Mouse (Mus musculus): ENCODE measurements at regions not wholly inside any gene's neighbourhood (a gene's known extent, or its start where the extent isn't known, plus 50 kb on each side); places are given as distances from the start of the nearest gene placed in this dataset.

GRCm38 (mm10) chr7:117153826-117154550 lies 226.8 kb upstream of the Xylt1 start:
- Histone ChIP-seq H3K4me2 (ENCODE audit: low read depth, low read length) (no peak overlapping the region), H3K4me3 (ENCODE audit: low read length) (no peak overlapping the region), H3K36me3 (ENCODE audit: insufficient read depth, low read length) (no peaks in the 10 kb centered on the region), H3K27ac (no peak overlapping the region), H3K27me3 (ENCODE audit: insufficient read depth, low read length) (no peaks in the 10 kb centered on the region), H3K9me3 (ENCODE audit: low read length) (no peaks in the 10 kb centered on the region), H3K9ac (replicated peaks; ENCODE audit: low read length) (no peak overlapping the region), H3K4me1 (ENCODE audit: insufficient read depth, low read length) (no peaks in the 10 kb centered on the region)
- TF ChIP-seq CTCF (IDR thresholded peaks at IDR 0.05; ENCODE audit: low read depth): no peak
- 85% methylated on average over 5 of the region's 5 CpGs for WGBS
- no peak for ATAC-seq
- DNase-seq (ENCODE audit: low spot score): no peak

- no peaks in the 10 kb centered on the region for H3K9me3 ChIP-seq (ENCODE audit: low read length)
- no peaks in the 10 kb centered on the region for H3K4me1 ChIP-seq (ENCODE audit: insufficient read depth, low read length)
- H3K36me3 ChIP-seq (ENCODE audit: insufficient read depth, low read length): no peaks in the 10 kb centered on the region
- ATAC-seq (no peak), DNase-seq (ENCODE audit: low spot score) (peak; percentile 16)
- TF ChIP-seq CTCF (IDR thresholded peaks at IDR 0.05; ENCODE audit: low read depth): no peak
- no peak overlapping the region for H3K4me2 ChIP-seq (ENCODE audit: low read depth, low read length)
- no peak overlapping the region for H3K9ac ChIP-seq (replicated peaks; ENCODE audit: low read length)
- no peak overlapping the region for H3K27ac ChIP-seq
- 36% methylated on average over 3 of the region's 3 CpGs for WGBS
- no peak overlapping the region for H3K4me3 ChIP-seq (ENCODE audit: low read length)
- H3K27me3 ChIP-seq (ENCODE audit: insufficient read depth, low read length): no peaks in the 10 kb centered on the region
These were observed 219.4 kb upstream of the Xylt1 start for GRCm38 (mm10) chr7:117161193-117161908.

- no peak overlapping the region for H3K4me2 ChIP-seq (ENCODE audit: low read depth, low read length)
- DNase-seq (ENCODE audit: low spot score): no peak
These were observed 205.9 kb upstream of the Xylt1 start for GRCm38 (mm10) chr7:117174811-117175422.

DNA sequence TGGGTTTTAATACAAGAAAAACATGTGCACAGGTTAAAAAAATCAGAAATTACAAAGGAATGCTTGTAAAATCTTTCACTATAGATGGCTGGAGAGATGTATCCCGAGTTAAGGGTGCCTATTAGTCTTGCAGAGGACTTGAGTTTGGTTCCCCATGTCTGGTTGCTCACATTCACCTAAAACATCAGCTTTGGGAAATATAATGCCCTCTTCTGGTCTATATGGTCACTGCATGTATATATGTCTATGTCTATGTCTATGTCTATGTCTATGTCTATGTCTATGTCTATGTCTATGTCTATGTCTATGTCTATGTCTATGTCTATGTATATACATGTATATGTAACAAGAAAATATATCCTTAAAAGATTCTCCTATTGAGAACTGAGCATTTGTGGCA lies 196.8 kb upstream of the Xylt1 start:
- Histone ChIP-seq H3K27ac (no peak overlapping the region), H3K4me1 (ENCODE audit: insufficient read depth, low read length) (no peaks in the 10 kb centered on the region), H3K27me3 (ENCODE audit: insufficient read depth, low read length) (no peaks in the 10 kb centered on the region), H3K4me3 (ENCODE audit: low read length) (no peak overlapping the region), H3K4me2 (ENCODE audit: low read depth, low read length) (no peak overlapping the region), H3K9me3 (ENCODE audit: low read length) (no peaks in the 10 kb centered on the region), H3K9ac (replicated peaks; ENCODE audit: low read length) (no peak overlapping the region), H3K36me3 (ENCODE audit: insufficient read depth, low read length) (no peaks in the 10 kb centered on the region)
- ATAC-seq: no peak
- no peak for DNase-seq (ENCODE audit: low spot score)
- TF ChIP-seq CTCF (IDR thresholded peaks at IDR 0.05; ENCODE audit: low read depth): no peak; the same call in 1 of the 2 replicates
- 68% methylated on average over 1 of the region's 1 CpGs for WGBS

More at GRCm38 (mm10) chr7:117174811-117175422, 205.9 kb upstream of the Xylt1 start:
- no peaks in the 10 kb centered on the region for H3K9me3 ChIP-seq (ENCODE audit: low read length)
- H3K27me3 ChIP-seq (ENCODE audit: insufficient read depth, low read length): no peaks in the 10 kb centered on the region
- H3K9ac ChIP-seq (replicated peaks; ENCODE audit: low read length): no peak overlapping the region
- ATAC-seq: no peak
- no peak overlapping the region for H3K4me3 ChIP-seq (ENCODE audit: low read length)
- no peaks in the 10 kb centered on the region for H3K4me1 ChIP-seq (ENCODE audit: insufficient read depth, low read length)
- TF ChIP-seq CTCF (IDR thresholded peaks at IDR 0.05; ENCODE audit: low read depth): no peak
- WGBS: 88% methylated on average over 8 of the region's 8 CpGs
- no peaks in the 10 kb centered on the region for H3K36me3 ChIP-seq (ENCODE audit: insufficient read depth, low read length)
- H3K27ac ChIP-seq: no peak overlapping the region

DNA sequence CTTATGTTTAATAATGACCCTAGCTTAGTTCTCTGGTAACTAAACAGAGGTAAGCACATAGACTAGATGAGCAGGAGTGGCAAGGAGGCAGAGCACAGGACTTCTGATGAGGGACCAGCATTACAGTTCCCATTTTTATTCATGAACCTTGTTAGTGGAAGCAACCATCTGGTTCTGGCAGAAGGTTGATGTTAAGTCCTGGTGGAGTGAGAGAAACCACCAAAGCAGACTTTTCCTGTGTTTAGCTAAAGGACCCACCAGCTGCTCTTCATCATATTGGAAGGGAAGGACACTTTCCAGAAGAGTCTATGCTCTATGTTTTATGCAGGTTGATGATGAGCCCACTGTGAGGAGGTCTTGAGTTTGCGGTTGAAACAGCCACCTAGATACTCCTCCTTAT lies 194.9 kb upstream of the Xylt1 start:
- H3K4me2 ChIP-seq (ENCODE audit: low read depth, low read length): no peak overlapping the region
- H3K4me1 ChIP-seq (ENCODE audit: insufficient read depth, low read length): no peaks in the 10 kb centered on the region
- H3K9ac ChIP-seq (replicated peaks; ENCODE audit: low read length): no peak overlapping the region
- no peaks in the 10 kb centered on the region for H3K27me3 ChIP-seq (ENCODE audit: insufficient read depth, low read length)
- H3K36me3 ChIP-seq (ENCODE audit: insufficient read depth, low read length): no peaks in the 10 kb centered on the region
- 95% methylated on average over 1 of the region's 1 CpGs for WGBS
- no peak overlapping the region for H3K4me3 ChIP-seq (ENCODE audit: low read length)
- no peaks in the 10 kb centered on the region for H3K9me3 ChIP-seq (ENCODE audit: low read length)
- no peak for TF ChIP-seq CTCF (IDR thresholded peaks at IDR 0.05; ENCODE audit: low read depth)
- ATAC-seq: no peak
- DNase-seq (ENCODE audit: low spot score): no peak
- H3K27ac ChIP-seq: no peak overlapping the region

GRCm38 (mm10) chr7:117196611-117197010 lies 184.2 kb upstream of the Xylt1 start:
- no peak for TF ChIP-seq CTCF (IDR thresholded peaks at IDR 0.05; ENCODE audit: low read depth)
- Histone ChIP-seq H3K4me1 (ENCODE audit: insufficient read depth, low read length) (no peaks in the 10 kb centered on the region), H3K27ac (no peak overlapping the region), H3K4me2 (ENCODE audit: low read depth, low read length) (no peak overlapping the region), H3K36me3 (ENCODE audit: insufficient read depth, low read length) (no peaks in the 10 kb centered on the region), H3K9me3 (ENCODE audit: low read length) (no peaks in the 10 kb centered on the region), H3K4me3 (ENCODE audit: low read length) (no peak overlapping the region), H3K9ac (replicated peaks; ENCODE audit: low read length) (no peak overlapping the region), H3K27me3 (ENCODE audit: insufficient read depth, low read length) (no peaks in the 10 kb centered on the region)
- ATAC-seq (no peak), DNase-seq (ENCODE audit: low spot score) (no peak)
- 72% methylated on average over 3 of the region's 3 CpGs for WGBS
